Mouse (Mus musculus) heart, adult 2 months (tissue): ENCODE results near the gene Helz.

Experiments
- CTCF ChIP-seq: fragments of 200-600 bp; IDR thresholded peaks from 2 replicates; pipeline ENCODE4 v1.8.1; 2022; ENCODE audit warnings: antibody characterized with exemption, mild to moderate bottlenecking, moderate library complexity
- POLR2A ChIP-seq: fragments of 200-500 bp; IDR thresholded peaks from 2 replicates; pipeline ENCODE4 v1.6.1; 2011; ENCODE audit warnings: mild to moderate bottlenecking, low read depth, low read length, control low read depth; ENCODE audit not compliant: insufficient read depth

DNA sequence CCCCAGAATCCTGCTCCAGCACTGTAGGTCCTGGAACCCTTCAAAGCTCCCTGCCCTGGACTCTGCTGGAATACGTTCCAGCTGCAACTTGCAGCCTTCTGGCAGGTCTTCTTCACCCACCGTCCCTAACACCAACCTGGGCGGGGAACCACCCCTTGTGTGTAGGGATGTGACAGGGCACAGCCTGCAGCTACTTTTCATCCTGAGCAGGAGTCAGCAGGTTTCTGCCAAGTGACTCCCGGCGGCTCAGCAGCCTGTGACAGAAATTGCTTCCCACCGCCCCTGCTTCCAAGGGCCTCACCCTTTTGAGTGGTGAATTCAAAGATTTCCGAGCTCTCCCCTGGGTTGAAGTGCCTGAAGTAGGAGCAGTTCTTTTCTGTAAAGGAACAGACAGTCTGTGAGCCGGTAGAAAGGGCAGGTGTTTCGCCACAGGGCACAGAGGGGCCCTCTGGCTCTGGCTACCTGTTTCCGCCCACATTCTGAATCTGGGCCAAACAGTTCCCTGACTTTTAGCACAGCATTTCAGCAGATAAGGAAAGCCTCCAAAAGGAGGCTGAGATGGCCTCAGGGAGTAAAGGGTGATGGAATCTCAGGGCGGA, 157.8 kb downstream of the Helz start:
- TF ChIP-seq CTCF = no peak
- no peak for TF ChIP-seq POLR2A
